Mouse (Mus musculus) MEL (cell line): ENCODE results near the gene Tnik. TPM values are rescaled to one million over a fixed set of nuclear protein-coding genes. Genes with fewer than 3 reads are reported as not detected.

ENCODE experiments used
- DNase-seq: peaks from one replicate; pipeline ENCODE4 v3.0.0; 2011; ENCODE audit warnings: low read depth, low spot score
- H3K27ac ChIP-seq: 2 replicates; pipeline ENCODE4 v1.5.1; 2012; ENCODE audit warnings: low read depth, mild to moderate bottlenecking, control low read depth, low read length, moderate library complexity; ENCODE audit not compliant: control insufficient read depth
- H3K27me3 ChIP-seq, 2 experiments: fragments of 150-350 bp in 1 of 2; sonication (generic) in 1 of 2; 2 replicates each; pipeline ENCODE4 v1.6.1; 2012; ENCODE audit warnings: low read length in 2 of 2, mild to moderate bottlenecking in 2 of 2, improper control_type of control experiment in 1 of 2, moderate library complexity in 1 of 2; ENCODE audit not compliant: insufficient read depth in 2 of 2, control insufficient read depth in 1 of 2
- H3K36me3 ChIP-seq, 2 experiments: 2 replicates each; pipeline ENCODE4 v1.6.1; 2012 to 2014; ENCODE audit warnings: low read length in 2 of 2, improper control_type of control experiment in 1 of 2, inconsistent platforms in 1 of 2, mild to moderate bottlenecking in 1 of 2; ENCODE audit not compliant: insufficient read depth in 2 of 2, control insufficient read depth in 1 of 2
- H3K4me1 ChIP-seq, 2 experiments: fragments of 150-350 bp in 1 of 2; sonication (generic) in 1 of 2; 2 replicates each; pipeline ENCODE4 v1.6.1; 2012; ENCODE audit warnings: low read length in 2 of 2, improper control_type of control experiment in 1 of 2, mild to moderate bottlenecking in 1 of 2; ENCODE audit not compliant: insufficient read depth in 2 of 2, control insufficient read depth in 1 of 2
- H3K4me3 ChIP-seq, 2 experiments: fragments of 150-350 bp in 1 of 2; sonication (generic) in 1 of 2; 2 replicates each; pipeline ENCODE4 v1.5.1; 2012; ENCODE audit warnings: low read depth in 2 of 2, low read length in 2 of 2, mild to moderate bottlenecking in 2 of 2, moderate library complexity in 2 of 2, control low read depth in 1 of 2, improper control_type of control experiment in 1 of 2; ENCODE audit not compliant: control insufficient read depth in 1 of 2, insufficient read depth in 1 of 2
- H3K79me2 ChIP-seq: 2 replicates; pipeline ENCODE4 v1.6.1; 2012; ENCODE audit warnings: mild to moderate bottlenecking, low read length, moderate library complexity; ENCODE audit not compliant: control insufficient read depth, poor library complexity, insufficient read depth
- H3K9ac ChIP-seq: 2 replicates; pipeline ENCODE4 v1.6.1; 2012; ENCODE audit warnings: low read depth, mild to moderate bottlenecking, control low read depth, low read length, moderate library complexity; ENCODE audit not compliant: control insufficient read depth, poor library complexity, severe bottlenecking
- H3K9me3 ChIP-seq: fragments of 150-350 bp; sonication (generic); replicated peaks from 2 replicates; pipeline ENCODE4 v1.6.1; 2012; ENCODE audit warnings: mild to moderate bottlenecking, low read length, improper control_type of control experiment, moderate library complexity; ENCODE audit not compliant: insufficient read depth
- E2F4 ChIP-seq: IDR thresholded peaks from 2 replicates; pipeline ENCODE4 v1.6.1; 2011; ENCODE audit warnings: low read depth, low read length, improper control_type of control experiment, borderline replicate concordance
- ELF1 ChIP-seq: IDR thresholded peaks from 2 replicates; pipeline ENCODE4 v1.6.1; 2014; ENCODE audit warnings: low read depth, mild to moderate bottlenecking, inconsistent platforms, low read length, improper control_type of control experiment, moderate library complexity
- EP300 ChIP-seq, 2 experiments: IDR thresholded peaks; 2 replicates each; pipeline ENCODE4 v1.6.1; 2011; ENCODE audit warnings: improper control_type of control experiment in 2 of 2, low read length in 2 of 2, low read depth in 1 of 2, mild to moderate bottlenecking in 1 of 2
- GATA1 ChIP-seq: IDR thresholded peaks from 2 replicates; pipeline ENCODE4 v1.6.1; 2011; ENCODE audit warnings: low read depth, low read length, improper control_type of control experiment
- KAT2A ChIP-seq: conservative IDR thresholded peaks from 2 replicates; pipeline ENCODE4 v1.6.1; 2012; ENCODE audit warnings: low read depth, low read length, improper control_type of control experiment, inconsistent platforms
- MAX ChIP-seq: IDR thresholded peaks from 2 replicates; pipeline ENCODE4 v1.6.1; 2011; ENCODE audit warnings: low read length, improper control_type of control experiment
- MXI1 ChIP-seq: IDR thresholded peaks from 2 replicates; pipeline ENCODE4 v1.6.1; 2011; ENCODE audit warnings: mild to moderate bottlenecking, low read depth, low read length, improper control_type of control experiment
- MYB ChIP-seq: IDR thresholded peaks from 2 replicates; pipeline ENCODE4 v1.6.1; 2011; ENCODE audit warnings: mild to moderate bottlenecking, low read depth, low read length, improper control_type of control experiment
- POLR2A ChIP-seq, 2 experiments: IDR thresholded peaks; 2 replicates each; pipeline ENCODE4 v1.6.1; 2011 to 2012; ENCODE audit warnings: low read length in 2 of 2, mild to moderate bottlenecking in 2 of 2, control low read depth in 1 of 2, improper control_type of control experiment in 1 of 2, low read depth in 1 of 2, moderate library complexity in 1 of 2; ENCODE audit not compliant: control insufficient read depth in 1 of 2, insufficient read depth in 1 of 2, poor library complexity in 1 of 2
- RCOR1 ChIP-seq: IDR thresholded peaks from 2 replicates; pipeline ENCODE4 v1.6.1; 2012; ENCODE audit warnings: low read depth, mild to moderate bottlenecking, inconsistent platforms, low read length, improper control_type of control experiment
- SIN3A ChIP-seq: IDR thresholded peaks from 2 replicates; pipeline ENCODE4 v1.6.1; 2012; ENCODE audit warnings: low read length, improper control_type of control experiment, inconsistent platforms
- TAL1 ChIP-seq: IDR thresholded peaks from 2 replicates; pipeline ENCODE4 v1.6.1; 2012; ENCODE audit warnings: mild to moderate bottlenecking, inconsistent platforms, low read length, moderate library complexity, mixed read lengths
- TCF12 ChIP-seq: IDR thresholded peaks from 2 replicates; pipeline ENCODE4 v1.6.1; 2014; ENCODE audit warnings: low read depth, mild to moderate bottlenecking, inconsistent platforms, low read length, improper control_type of control experiment, moderate library complexity
- UBTF ChIP-seq: IDR thresholded peaks from 2 replicates; pipeline ENCODE4 v1.6.1; 2012; ENCODE audit warnings: low read depth, mild to moderate bottlenecking, inconsistent platforms, low read length, improper control_type of control experiment, moderate library complexity, borderline replicate concordance; ENCODE audit not compliant: insufficient read depth
- ZKSCAN1 ChIP-seq: IDR thresholded peaks from 2 replicates; pipeline ENCODE4 v1.6.1; 2012; ENCODE audit warnings: low read depth, mild to moderate bottlenecking, inconsistent platforms, low read length, improper control_type of control experiment, moderate library complexity
- ZMIZ1 ChIP-seq: IDR thresholded peaks from 2 replicates; pipeline ENCODE4 v1.6.1; 2012; ENCODE audit warnings: low read depth, mild to moderate bottlenecking, inconsistent platforms, low read length, improper control_type of control experiment, moderate library complexity
- ZNF384 ChIP-seq: IDR thresholded peaks from 2 replicates; pipeline ENCODE4 v1.6.1; 2012; ENCODE audit warnings: low read depth, mild to moderate bottlenecking, inconsistent platforms, low read length, improper control_type of control experiment
- polyA plus RNA-seq, 2 experiments: library from polyadenylated mRNA; stranded (reverse) in 1 of 2; unstranded in 1 of 2; fragments of >175 nt in 1 of 2; fragments of >200 nt in 1 of 2; gene quantifications; 2 replicates each; pipeline versions ENCODE4 v1.2.1 to v1.2.4; 2012; ENCODE audit warnings: low replicate concordance in 2 of 2, low read depth in 1 of 2; ENCODE audit not compliant: insufficient read length in 2 of 2, insufficient read depth in 1 of 2, missing spikeins in 1 of 2
- total RNA-seq: library from RNA; depleted of rRNA; stranded (reverse); fragments of 300-350 nt; gene quantifications from 2 replicates; pipeline ENCODE4 v1.2.3, GENCODE M21; 2012

Gene Tnik
- total and polyA plus RNA-seq, 3 experiments, result 9.9 to 78.4 (median 13.6) TPM

- Histone ChIP-seq H3K9ac (no peak overlapping the region), H3K27me3 (no peaks in the 10 kb centered on the region), H3K36me3 (no peaks in the 10 kb centered on the region), H3K9me3 (no peaks in the 10 kb centered on the region), H3K27ac (no peak overlapping the region), H3K79me2 (no peaks in the 10 kb centered on the region), H3K4me3 (no peak overlapping the region), H3K4me1 (no peaks in the 10 kb centered on the region)
- TF ChIP-seq POLR2A (IDR thresholded peaks at IDR 0.05; ENCODE audit: control insufficient read depth in 1 of 2, insufficient read depth in 1 of 2, low read depth in 1 of 2, low read length in 2 of 2, poor library complexity in 1 of 2), result no peak
- TF ChIP-seq UBTF, result no peak
- TF ChIP-seq E2F4, result no peak
- no peak for TF ChIP-seq TAL1
- no peak for TF ChIP-seq GATA1
- DNase-seq, result no peak
These were observed 24.9 kb upstream of the Tnik start for GRCm38 (mm10) chr3:28238136-28238535.

GRCm38 (mm10) chr3:28242561-28242960, 20.5 kb upstream of the Tnik start:
- no peaks in the 10 kb centered on the region for H3K79me2 ChIP-seq
- no peak overlapping the region for H3K4me3 ChIP-seq
- no peak overlapping the region for H3K9ac ChIP-seq
- H3K4me1 ChIP-seq, result peaks cover 1 to 11% of the 10 kb centered on the region in 2 experiments; a peak in 3 of 4 replicates
- TF ChIP-seq MAX (no peak), EP300 (IDR thresholded peaks at IDR 0.05; ENCODE audit: low read depth in 1 of 2, low read length in 2 of 2) (no peak), MYB (no peak), TCF12 (no peak), MXI1 (no peak), SIN3A (no peak), ZMIZ1 (no peak), ZNF384 (no peak), POLR2A (IDR thresholded peaks at IDR 0.05; ENCODE audit: control insufficient read depth in 1 of 2, insufficient read depth in 1 of 2, low read depth in 1 of 2, low read length in 2 of 2, poor library complexity in 1 of 2) (no peak), ELF1 (no peak), KAT2A (no peak), GATA1 (no peak), RCOR1 (no peak), ZKSCAN1 (no peak)
- TF ChIP-seq, all 39 proteins: peak for 0
- Histone ChIP-seq H3K27ac (no peak overlapping the region), H3K27me3 (no peaks in the 10 kb centered on the region), H3K9me3 (no peaks in the 10 kb centered on the region), H3K36me3 (peaks cover 0 to 10% of the 10 kb centered on the region in 2 experiments; a peak in 2 of 4 replicates)
- no peak for DNase-seq
